Mouse (Mus musculus): ENCODE data around the gene Ptpn14.
"Not testable (repeated sequence)": the region's sequence is repeated elsewhere in the genome, so short reads cannot be mapped to it uniquely, and the experiment has no call there.

Gene Ptpn14

DNA sequence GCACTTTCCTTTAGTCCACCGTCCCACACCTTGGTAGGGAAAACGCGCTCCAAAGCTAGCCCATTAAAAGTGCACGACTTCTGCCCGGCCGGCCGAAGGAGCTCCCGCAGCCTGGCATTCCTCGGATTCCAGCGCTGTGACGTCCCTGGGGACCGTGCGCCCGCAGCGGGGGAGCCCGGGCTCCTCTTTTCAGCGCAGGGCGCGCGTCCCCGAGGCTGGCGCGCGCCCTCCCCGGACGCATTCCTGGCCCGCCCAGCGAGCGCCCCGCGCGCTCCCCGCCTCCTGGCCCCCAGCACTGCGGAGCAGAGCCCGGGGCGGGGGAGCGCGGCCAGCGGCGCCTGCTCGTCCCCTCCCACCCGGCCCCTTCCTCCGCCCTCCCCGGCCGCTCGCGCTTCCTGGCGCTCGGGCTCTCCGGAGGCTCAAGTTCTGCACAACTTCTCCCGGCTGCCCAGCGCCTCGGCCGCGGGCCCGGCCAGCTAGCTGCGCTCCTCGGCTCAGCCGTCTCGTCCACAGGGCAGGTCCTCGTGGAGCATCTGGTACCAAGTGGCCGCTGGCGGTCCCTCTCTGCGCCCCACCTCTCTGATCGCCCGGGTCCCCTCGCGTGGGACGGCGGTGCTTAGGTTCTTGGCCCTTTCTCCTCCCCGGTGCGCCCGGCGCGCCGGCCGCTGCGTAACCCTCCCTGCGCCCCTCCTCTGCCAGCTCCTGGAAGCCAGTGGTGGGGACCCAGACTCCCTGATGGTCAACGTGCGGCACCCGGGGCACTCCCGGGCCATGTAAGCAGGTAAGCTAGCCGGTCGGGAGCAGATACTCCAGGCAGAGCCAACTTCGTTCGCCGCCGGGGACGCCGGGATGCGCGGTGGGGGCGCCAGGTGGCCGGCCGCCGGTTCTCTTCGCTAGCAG, at the start of gene Ptpn14:
Gene Ptpn14, plus strand, starts transcription at position 385 of the 900 bp plus-strand sequence.
- peak; percentile 79 for DNase-seq

DNA sequence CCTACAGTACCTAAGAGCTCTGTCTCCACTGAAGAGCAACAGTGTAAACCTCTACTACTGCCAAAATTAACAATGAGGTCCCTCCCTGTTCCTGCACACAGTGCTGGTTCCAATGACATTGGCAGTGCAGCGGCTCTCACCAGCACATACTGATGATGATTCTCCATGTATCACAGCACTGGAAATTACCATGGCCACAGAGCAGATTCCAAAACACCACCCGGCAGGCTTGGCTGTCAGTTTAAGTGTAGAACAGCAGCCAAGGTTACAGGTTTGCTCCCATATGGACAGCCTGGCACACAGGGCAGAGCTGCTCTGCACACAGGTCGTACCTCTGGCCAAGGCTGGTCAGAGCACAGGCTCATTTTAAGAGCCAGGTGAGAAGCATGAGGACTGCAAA, 48.5 kb upstream of the Ptpn14 start:
- DNase-seq: no peak

DNA sequence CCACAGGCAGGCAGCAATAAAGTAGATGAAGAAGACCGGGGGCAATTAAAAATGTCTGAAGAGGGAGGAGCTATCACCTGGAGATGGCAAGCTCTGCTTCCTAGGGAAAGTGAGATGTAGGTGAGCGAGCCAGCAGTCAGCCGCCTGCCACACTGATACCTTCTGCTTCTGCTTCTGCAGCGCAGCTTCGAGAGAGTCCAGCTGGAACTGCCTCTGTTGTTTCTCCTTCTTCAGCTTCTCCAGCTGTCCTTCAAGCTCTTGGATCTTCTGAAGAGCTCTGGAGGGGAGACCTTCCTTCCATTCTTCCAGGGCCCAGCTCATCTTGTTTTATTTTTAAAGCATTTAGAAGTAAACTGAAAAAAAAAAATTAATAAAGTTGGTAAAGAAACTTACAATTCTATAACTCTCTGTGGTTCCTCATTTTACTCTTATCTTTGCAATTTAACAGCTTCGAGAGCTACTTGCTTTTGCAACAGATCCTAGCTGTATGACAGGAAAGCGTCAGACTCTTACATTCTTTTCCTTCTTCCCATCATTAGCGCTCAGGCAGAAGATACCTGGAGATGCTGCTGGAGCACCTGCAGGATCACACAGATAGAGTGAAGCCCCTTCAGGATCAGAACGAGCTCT, 43.2 kb upstream of the Ptpn14 start:
- DNase-seq: no peak

DNA sequence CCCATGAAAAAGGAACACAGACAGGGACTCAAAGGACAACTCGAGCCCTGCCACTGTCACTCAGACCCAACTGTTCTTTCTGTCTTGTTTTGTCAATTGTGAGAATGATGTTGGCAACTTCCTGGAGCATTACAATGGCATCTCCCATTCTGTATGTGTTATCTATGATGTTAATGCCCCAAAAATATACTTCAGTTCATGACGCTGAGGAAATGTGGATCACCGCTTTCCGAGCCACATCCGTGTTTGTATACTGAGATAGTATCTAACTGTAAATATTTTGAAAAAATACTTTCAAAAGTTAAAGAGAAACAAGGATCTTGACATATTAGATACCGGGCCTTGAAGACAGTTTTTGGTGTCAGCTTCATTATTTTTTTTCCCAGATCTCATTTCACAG, 42.0 kb upstream of the Ptpn14 start:
- DNase-seq: no peak

DNA sequence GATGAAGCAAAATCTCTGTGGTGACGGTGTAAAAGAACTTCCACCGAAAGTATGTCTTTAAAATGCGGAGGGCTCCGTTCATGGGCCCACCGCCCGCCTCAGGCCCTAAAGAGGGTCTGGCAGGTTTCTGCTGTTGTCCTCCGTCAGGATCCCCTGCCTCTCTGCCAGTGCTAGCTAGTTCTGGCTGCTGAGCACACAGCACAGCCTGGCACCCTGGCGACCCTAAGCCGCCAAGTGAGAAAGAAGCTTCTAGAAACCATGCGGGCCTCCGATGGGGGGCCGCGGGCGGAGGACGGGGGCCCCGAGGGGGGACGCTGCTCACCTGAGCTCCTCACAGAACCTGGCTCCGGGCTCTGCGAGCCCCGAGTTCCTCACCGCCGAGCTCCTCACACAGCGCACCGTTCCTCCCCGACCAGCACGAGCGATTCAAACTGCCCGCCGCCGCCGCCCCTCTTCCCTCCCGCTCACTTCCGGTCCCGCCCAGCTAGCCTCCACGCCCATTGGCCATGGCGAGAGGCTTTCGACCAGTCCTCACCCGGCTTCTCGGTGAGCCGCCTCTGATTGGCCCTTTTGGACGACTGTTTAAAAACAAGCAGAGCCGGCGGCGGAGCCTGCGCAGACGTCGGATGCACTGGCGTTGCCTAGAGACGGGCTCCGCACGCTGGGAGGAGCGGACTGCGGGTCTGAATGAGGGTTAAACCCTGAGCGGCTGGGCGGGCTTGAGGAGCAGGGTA, 40.2 kb upstream of the Ptpn14 start, which contains the start of gene Cenpf:
Gene Cenpf, minus strand, starts transcription at position 433 of the 734 bp plus-strand sequence.
- peak; percentile 98 for DNase-seq

DNA sequence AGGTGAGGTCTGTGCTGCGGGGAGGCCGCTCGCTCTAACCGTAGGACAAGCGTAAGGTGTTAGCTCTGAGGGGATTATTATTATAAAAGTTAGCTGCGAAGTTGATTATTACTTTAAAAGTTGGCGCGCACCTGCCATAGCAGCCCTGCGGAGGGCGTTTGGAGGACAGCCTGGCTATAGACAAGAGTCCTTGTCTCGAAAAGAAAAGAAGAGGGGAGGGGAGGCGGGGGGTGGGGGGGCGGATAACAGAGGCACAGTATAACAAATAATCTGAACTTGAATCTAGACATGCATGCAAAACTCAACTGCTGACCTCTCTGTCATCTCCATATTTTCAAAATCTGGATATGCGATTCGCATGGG, 39.7 kb upstream of the Ptpn14 start:
- no peak for DNase-seq

DNA sequence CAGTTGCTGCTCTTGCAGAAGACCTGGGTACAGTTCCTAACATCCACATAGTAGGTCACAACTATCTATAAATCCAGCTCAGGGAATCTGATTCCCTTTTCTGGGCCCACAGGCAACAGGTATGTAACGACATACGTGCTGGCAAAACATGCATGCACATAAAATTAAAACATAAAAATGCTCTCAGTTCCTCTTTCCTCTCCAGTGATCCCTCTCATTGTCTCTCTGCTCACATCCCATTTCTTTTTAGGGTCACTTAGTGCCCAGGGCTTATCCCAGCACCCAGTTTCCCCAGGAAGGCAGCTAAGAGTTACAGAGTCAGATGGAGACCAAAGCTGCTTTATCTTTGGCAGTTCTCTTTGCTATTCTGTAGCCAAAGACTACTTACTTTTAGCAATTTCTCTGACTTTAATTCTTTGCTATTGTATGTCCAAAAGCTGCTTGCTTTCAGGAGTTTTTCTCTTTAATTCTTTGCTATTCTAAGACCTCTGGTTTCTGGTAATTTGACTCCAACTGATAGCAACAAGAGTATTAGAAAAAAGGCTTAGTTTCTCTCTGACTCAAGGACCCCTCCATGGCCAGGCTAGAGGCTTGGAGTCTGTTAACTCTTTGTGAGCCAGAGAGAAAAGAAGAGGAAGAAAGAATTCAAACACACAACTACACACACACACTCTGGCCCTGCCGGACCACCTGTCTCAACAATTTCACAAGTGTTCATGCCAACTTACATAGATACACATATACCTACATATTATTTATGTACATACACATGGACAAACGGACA, 38.8 kb upstream of the Ptpn14 start:
- DNase-seq: no peak

DNA sequence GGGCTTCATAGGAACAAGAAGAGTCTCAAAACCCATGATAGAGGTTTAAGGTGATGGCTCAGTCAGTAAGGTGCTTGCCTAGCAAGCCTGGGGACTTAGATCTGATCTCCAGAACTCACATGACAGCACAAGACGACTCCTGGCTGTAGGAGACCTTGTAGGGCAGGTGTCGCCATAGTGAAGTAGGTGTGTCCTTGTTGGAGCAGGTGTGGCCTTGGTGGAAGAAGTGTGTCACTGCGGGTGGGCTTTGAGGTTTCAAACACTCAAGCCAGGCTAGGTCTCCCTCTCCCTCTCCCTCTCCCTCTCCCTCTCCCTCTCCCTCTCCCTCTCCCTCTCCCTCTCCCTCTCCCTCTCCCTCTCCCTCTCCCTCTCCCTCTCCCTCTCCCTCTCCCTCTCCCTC, 35.6 kb upstream of the Ptpn14 start:
- not testable (repeated sequence) for DNase-seq

DNA sequence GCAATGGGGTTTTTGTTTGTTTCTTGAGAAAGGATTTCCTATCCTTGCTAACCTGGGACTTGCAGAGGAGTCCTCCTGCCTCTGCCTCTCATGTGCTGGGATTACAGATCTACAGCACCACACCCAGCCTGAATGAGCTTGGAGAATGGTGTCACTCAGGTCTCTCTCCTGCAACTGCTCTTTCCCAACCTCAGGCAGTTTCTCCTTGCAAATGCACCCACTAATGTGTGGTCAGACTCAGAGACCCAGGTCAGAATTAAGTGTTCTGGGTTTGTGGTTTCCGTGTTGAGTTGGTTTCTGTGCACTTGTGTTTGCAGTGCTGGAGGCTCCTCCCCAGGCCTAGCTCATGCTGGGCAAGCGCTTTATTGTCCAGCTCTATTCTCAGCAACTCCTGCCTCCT, 33.7 kb upstream of the Ptpn14 start:
- DNase-seq: no peak

DNA sequence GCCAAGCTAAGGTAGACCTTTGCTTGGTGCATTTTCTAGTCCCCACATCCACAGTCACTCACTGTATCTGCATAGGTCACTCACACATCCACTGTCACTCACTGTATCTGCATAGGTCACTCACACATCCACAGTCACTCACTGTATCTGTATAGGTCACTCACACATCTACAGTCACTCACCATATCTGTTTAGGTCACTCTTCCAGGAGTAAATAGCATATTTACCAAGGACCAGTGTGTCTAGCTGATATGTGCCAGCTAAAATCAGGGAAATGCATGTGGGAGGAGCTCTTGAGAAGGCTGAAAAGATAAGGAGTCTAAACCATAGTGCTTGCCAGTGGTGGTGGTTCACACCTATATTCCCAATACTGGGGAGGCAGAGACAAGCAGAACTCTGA, 32.7 kb upstream of the Ptpn14 start:
- no peak for DNase-seq

DNA sequence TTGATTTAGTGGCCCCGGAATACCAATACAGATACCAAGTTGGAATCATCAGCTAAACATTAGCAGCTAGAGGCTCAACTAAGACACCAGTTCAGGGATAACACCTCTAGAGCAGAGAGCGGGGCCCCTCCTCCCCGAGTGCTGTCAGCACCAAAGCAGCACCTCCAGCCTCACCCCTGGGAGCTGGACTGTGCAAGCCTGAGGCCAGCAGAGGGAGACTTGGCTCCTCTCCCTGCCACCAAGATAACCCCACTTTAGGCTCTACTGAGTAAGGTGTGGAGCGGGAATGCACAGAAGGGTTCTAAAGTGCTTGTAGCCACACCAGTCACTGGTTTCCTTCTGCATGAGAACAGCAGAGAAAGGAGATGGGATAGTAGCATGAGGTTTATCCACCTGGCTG, 29.7 kb upstream of the Ptpn14 start:
- no peak for DNase-seq

DNA sequence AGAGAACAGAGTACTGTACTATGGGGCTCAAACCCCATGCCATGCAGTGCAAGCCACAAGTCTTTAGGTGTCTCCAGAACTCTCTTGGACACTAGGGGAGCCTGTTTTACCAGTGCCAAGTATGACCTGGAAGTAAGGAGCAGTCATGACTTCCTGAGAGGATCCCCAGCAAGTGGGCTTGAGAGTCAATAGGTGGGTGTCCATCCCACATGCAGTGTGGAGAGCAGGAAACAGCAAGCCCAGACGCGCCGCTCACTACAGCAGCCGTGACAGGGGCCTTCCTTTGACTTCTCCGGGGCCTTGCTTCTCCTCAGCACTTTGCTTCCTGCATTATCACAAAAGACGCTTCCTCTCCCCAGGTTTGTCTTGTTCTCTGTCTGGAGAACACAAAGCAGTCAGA, 27.9 kb upstream of the Ptpn14 start:
- no peak for DNase-seq

DNA sequence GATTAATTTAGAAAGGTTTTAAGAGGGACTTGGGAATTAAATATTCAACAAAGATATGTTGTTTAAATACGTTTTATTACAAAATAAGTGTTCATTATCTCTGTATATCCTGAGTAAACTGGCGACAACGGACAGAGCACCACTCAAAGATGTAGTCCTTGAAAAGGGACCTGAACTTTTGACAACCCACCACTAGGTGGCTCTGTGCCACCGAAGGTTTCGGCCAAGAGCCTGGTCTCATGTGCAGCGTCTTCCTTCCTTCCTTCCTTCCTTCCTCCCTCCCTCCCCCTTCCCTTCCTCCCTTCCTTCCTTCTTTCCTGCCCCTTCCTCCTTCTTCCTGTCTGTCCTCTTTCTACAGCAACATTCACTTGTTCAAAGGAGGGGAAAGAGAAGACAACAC, 27.1 kb upstream of the Ptpn14 start:
- peak; percentile 45 to 68 for DNase-seq

DNA sequence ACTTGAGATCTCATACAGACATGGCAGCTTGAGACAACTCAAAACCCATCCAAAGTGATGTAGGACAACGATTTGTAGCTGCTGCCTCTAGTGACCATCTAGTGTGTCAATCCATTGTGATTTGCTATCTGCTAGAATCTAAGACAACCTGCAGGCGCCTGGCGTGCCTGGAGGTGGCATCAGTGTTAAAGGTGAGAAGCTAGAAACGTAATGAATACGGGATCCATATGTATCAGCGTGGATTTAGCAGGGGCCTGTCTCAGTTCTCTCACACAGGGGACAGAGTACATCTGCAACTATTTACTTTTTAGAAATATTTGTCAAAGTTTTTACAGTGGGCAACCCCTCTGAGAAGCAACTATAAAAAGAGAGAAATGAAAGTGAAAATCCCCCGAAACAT, 24.9 kb upstream of the Ptpn14 start:
- DNase-seq: no peak

DNA sequence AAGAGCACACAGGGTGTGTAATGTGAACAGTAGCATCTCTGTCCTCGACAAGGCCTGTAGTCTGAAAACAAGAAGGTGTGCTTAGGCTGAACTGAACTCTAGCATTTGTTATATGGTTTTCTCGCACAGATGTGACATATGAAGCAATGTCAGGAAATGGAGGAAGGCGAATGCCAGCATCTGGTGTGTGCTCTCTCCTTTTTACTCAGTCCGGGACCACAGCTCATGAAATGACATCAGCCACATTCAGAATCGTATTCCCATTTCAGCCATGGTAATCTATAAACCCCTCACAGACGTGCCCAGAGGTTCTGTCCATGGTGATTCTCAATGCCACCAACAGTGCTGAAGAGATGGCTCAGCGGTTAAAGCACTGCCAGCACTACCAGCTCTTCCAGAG, 24.5 kb upstream of the Ptpn14 start:
- no peak for DNase-seq

DNA sequence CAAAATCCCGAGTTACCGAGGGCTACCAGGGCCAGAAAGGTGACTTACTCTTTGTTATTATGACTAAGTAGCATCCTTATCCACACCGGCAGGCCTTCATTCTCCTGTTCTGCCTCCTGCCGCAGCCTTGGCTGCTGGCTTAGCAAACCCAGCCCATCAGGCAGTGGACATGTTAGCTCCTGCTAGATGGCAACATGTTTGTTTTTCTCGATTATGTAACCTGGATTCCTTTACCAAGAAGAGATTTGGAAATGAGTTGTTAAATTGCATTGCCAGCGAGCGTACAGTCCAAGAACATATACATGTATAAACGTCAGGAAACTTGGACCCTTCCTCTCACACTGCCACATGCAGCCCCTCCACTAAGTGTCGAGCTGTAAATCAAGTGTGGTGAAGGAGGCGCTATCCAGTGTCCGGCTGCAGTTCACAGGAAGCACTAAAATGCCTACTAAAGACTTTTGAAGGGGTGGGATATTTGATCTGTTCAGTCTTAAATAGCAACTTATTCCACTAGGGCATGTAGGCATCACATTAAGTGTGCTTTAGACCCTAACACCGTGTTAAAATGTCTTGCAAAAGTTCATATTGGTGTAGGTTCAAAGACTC, 21.9 kb upstream of the Ptpn14 start:
- DNase-seq: no peak

DNA sequence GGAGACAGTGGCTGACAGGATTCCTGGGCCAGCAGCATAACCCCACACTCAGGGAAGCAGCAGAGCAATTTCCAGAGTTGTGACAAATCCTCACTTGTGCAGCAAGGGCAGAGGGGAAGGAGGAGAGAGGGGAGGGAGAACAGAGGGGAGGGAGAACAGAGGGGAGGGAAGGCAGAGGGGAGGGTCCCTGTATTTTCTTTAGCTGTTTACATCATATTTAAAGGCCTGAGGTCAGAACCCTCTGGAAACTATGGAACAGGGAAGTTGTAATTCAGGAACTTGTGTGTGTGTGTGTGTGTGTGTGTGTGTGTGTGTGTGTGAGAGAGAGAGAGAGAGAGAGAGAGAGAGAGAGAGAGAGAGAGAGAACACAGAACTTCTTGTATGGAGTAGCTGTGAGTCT, 21.1 kb upstream of the Ptpn14 start:
- DNase-seq: no peak

DNA sequence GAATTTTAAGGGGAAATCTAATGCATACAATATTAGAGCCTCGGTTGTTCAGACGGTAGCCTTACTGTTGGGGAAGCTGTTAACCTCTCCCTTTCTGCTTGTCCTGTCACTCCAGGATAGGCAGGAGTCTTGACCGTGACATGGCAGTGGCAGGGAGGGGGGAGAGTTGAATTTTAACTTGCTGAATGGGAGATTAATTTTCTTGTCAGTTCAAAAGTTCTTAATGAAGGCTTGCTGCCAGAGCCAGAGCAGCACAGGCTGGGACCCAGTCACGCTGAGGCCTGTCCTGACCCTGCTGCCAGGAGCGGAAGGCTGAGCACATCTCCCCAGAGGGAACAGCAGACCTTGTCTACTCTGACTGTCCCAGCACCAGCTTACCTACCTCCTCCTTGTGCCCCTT, 20.6 kb upstream of the Ptpn14 start:
- DNase-seq: peak; percentile 69 to 81

DNA sequence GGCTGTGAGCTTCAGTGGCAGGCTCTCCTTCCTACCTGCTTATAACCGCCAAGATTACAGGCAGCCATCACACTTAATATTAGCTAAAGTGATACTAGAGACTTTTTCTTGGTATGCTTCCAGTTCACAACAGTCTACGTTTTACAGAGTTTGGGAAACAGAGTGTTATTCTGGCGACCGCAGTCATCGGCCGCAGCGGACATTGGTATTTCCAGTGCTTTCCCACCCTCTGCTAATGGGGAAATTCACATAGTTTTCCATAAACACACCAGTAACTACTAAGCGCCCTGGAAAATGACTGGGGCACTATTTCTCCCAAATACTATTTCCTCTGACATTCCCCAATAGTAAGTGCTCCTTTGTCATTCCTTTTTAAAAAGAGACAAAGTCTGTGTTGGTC, 19.1 kb upstream of the Ptpn14 start:
- no peak for DNase-seq

DNA sequence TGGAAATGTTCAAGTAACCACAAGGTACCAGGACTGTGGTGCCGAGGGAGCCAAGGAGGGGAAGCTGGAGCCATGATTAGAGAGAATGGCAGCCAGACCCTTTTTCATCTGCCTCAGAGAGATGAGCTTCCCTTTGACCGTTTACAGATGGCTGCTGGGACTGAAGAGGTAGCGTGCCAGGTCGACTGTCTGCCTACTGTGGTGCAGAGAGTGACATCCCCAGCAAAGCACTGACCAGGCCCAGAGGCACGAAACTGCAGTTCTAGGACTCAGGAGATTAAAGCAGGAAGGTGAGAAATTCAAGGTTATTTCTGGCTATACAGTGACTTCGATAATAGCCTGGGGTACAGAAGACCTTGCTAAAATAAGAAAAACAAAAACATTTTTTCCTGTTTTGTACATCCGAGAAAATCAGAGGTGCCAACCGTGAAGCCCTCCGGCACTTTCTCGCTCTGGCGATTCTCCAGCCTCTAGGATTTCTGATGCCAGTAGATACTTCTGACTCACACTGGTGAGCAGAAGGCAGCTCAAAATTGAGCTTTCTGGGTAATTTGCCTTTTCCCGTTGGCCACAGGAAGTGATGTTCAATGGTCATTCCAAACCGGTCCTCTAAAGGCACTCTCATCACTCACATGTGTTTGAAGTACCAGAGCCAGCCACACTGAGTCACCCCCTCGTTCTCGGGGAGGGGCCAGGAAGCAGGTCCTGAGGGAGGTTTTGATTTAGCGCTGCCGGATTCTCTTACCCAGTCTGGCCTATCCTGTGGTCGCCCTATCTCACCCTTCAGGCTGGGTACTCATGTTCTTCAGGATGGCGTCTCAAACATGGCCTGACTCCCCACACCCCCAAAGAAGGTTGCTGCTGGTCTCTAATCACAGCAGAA, 11.9 kb upstream of the Ptpn14 start:
- peak; percentile 23 to 30 for DNase-seq

DNA sequence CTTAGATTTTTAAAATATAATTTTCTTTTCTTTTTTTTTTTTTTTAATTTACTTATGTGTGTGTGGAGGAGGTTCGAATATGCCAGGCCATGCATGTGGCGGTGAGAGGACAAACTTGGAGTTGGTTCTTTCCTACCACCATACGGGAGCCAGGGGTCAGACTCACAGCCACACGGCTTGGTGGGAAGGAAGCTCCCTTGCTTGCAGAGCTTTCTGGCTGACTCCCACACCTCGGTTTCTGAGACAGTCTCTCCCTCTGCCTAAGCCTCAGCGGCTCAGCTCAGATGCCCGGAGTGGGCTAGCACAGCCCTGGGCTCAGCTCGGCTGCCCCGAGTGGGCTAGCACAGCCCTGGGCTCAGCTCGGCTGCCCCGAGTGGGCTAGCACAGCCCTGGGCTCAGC, 10.5 kb upstream of the Ptpn14 start:
- DNase-seq: no peak

DNA sequence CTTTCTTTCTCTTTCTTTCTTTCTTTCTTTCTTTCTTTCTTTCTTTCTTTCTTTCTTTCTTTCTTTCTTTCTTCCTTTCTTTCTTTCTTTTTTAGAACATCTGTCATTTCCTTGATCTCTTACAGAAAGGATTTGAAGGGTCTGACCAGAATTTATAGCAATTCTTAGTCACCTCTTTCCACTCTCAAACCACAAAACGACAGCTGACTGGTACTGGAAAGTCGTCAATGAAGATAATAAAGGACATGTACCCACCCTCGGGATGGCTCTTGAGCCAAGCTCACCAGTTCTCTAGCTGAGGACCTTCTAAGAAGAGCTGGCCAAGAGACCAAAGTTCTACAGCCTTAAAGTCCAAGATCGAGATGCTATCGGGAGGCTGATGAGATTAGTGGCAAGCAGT, 9.5 kb upstream of the Ptpn14 start:
- DNase-seq: no peak
